In genomic region chr7:45720413-45721233, GRCm38 (mm10) we compare ENCODE assay signal across 7 mouse cellular contexts. TPM values are rescaled to one million over a fixed set of nuclear protein-coding genes. Genes with fewer than 3 reads are reported as not detected.
DNase-seq lines count a peak whose midpoint lies in the region; ATAC-seq and TF ChIP-seq lines count a peak whose summit lies in the region.

Gene Fam83e, plus strand, starts transcription at chr7:45721212.

- no peaks in the 10 kb centered on the region for H3K27me3 ChIP-seq in kidney, postnatal 0 days (ENCODE audit: insufficient read depth, low read length)
- no peaks in the 10 kb centered on the region for H3K27me3 ChIP-seq in MEL (ENCODE audit: control insufficient read depth in 1 of 2, insufficient read depth in 2 of 2, low read length in 2 of 2)
- H3K27me3 ChIP-seq in embryonic facial prominence, embryonic 14.5 days (replicated peaks; ENCODE audit: control insufficient read depth, insufficient read depth, low read length) = no peaks in the 10 kb centered on the region
- H3K27me3 ChIP-seq in lung, embryonic 14.5 days (ENCODE audit: insufficient read depth, low read length) = no peaks in the 10 kb centered on the region

- TF ChIP-seq EP300 in MEL (IDR thresholded peaks at IDR 0.05; ENCODE audit: low read depth in 1 of 2, low read length in 2 of 2) = no peak

- WGBS in kidney, postnatal 0 days = 75% methylated on average over 14 of the region's 14 CpGs
- WGBS in embryonic facial prominence, embryonic 14.5 days = 70% methylated on average over 11 of the region's 14 CpGs
- 79% methylated on average over 14 of the region's 14 CpGs for WGBS in lung, embryonic 14.5 days

- peak in 1 of 2 experiments; percentile 54; a peak in 1 of 4 replicates for TF ChIP-seq POLR2A in MEL (IDR thresholded peaks at IDR 0.05; ENCODE audit: control insufficient read depth in 1 of 2, insufficient read depth in 1 of 2, low read depth in 1 of 2, low read length in 2 of 2, poor library complexity in 1 of 2)

- H3K27ac ChIP-seq in kidney, postnatal 0 days = no peak within 1 kb of the TSS
- H3K27ac ChIP-seq in MEL (ENCODE audit: control insufficient read depth, low read depth, low read length) = no peak within 1 kb of the TSS
- H3K27ac ChIP-seq in embryonic facial prominence, embryonic 14.5 days (replicated peaks; ENCODE audit: low read depth, low read length) = no peak within 1 kb of the TSS; the same call in 1 of the 2 replicates
- H3K27ac ChIP-seq in lung, embryonic 14.5 days (ENCODE audit: low read depth) = 0 out of 2 replicates have a peak within 1 kb of the TSS, but pooled peaks have one; percentile 36

- H3K9me3 ChIP-seq in kidney, postnatal 0 days (replicated peaks; ENCODE audit: low read length) = no peaks in the 10 kb centered on the region
- H3K9me3 ChIP-seq in MEL (replicated peaks; ENCODE audit: insufficient read depth, low read length) = no peaks in the 10 kb centered on the region
- H3K9me3 ChIP-seq in embryonic facial prominence, embryonic 14.5 days (ENCODE audit: control insufficient read depth, low read length) = no peaks in the 10 kb centered on the region
- no peaks in the 10 kb centered on the region for H3K9me3 ChIP-seq in lung, embryonic 14.5 days (ENCODE audit: low read depth, low read length)

- 0 out of 2 replicates have a peak within 1 kb of the TSS, but pooled peaks have one; percentile 86 for H3K4me2 ChIP-seq in kidney, postnatal 0 days (ENCODE audit: low read length)
- peak within 1 kb of the TSS; percentile 77; the same call in 1 of the 2 replicates for H3K4me2 ChIP-seq in embryonic facial prominence, embryonic 14.5 days (ENCODE audit: low read depth, low read length)
- peak within 1 kb of the TSS; percentile 99; the same call in 1 of the 2 replicates for H3K4me2 ChIP-seq in lung, embryonic 14.5 days

- H3K4me3 ChIP-seq in kidney, postnatal 0 days (replicated peaks; ENCODE audit: low read depth, low read length) = no peak within 1 kb of the TSS
- H3K4me3 ChIP-seq in MEL (ENCODE audit: control insufficient read depth in 1 of 2, insufficient read depth in 1 of 2, low read depth in 2 of 2, low read length in 2 of 2) = peak within 1 kb of the TSS in 1 of 2 experiments; percentile 69; a peak in 2 of 4 replicates
- H3K4me3 ChIP-seq in embryonic facial prominence, embryonic 14.5 days (ENCODE audit: low read depth, low read length) = no peak within 1 kb of the TSS
- H3K4me3 ChIP-seq in lung, embryonic 14.5 days (ENCODE audit: low read depth, low read length) = no peak within 1 kb of the TSS

- H3K36me3 ChIP-seq in kidney, postnatal 0 days (ENCODE audit: insufficient read depth, low read length) = peaks cover 35% of the 10 kb centered on the region; the same call in 1 of the 2 replicates
- H3K36me3 ChIP-seq in MEL (ENCODE audit: control insufficient read depth in 1 of 2, insufficient read depth in 2 of 2, low read length in 2 of 2) = peaks cover 2% of the 10 kb centered on the region in 2 experiments; a peak in 3 of 4 replicates
- peaks cover 64% of the 10 kb centered on the region for H3K36me3 ChIP-seq in embryonic facial prominence, embryonic 14.5 days (ENCODE audit: control insufficient read depth, insufficient read depth, low read length)
- peaks cover 70% of the 10 kb centered on the region for H3K36me3 ChIP-seq in lung, embryonic 14.5 days (ENCODE audit: insufficient read depth)

- TF ChIP-seq RAD21 in MEL (IDR thresholded peaks at IDR 0.05; ENCODE audit: low read depth, low read length) = no peak

- 0 out of 2 replicates have a peak within 1 kb of the TSS, but pooled peaks have one; percentile 27 for H3K9ac ChIP-seq in kidney, postnatal 0 days (ENCODE audit: low read depth, low read length)
- H3K9ac ChIP-seq in MEL (ENCODE audit: control insufficient read depth, low read depth, low read length, poor library complexity, severe bottlenecking) = peak within 1 kb of the TSS; percentile 87; the same call in 1 of the 2 replicates
- H3K9ac ChIP-seq in embryonic facial prominence, embryonic 14.5 days (ENCODE audit: low read depth, low read length) = peak within 1 kb of the TSS; percentile 19; the same call in 1 of the 2 replicates
- 0 out of 2 replicates have a peak within 1 kb of the TSS, but pooled peaks have one; percentile 3 for H3K9ac ChIP-seq in lung, embryonic 14.5 days

- H3K79me2 ChIP-seq in MEL (ENCODE audit: control insufficient read depth, insufficient read depth, low read length, poor library complexity) = peaks cover 40% of the 10 kb centered on the region

- peak; percentile 38; the same call in 1 of the 2 replicates for TF ChIP-seq CTCF in kidney, postnatal 0 days (IDR thresholded peaks at IDR 0.05; ENCODE audit: low read depth)
- TF ChIP-seq CTCF in MEL (IDR thresholded peaks at IDR 0.05 in 2 of 3, conservative IDR thresholded peaks at IDR 0.05 in 1 of 3; ENCODE audit: control insufficient read depth in 1 of 3, insufficient read depth in 1 of 3, low read depth in 2 of 3, low read length in 3 of 3, poor library complexity in 1 of 3, severe bottlenecking in 1 of 3) = peak in 2 of 3 experiments; percentile 4 to 23; a peak in 3 of 6 replicates
- TF ChIP-seq CTCF in lung, embryonic 14.5 days (IDR thresholded peaks at IDR 0.05; ENCODE audit: low read depth) = peak; percentile 40

- peaks cover 19% of the 10 kb centered on the region for H3K4me1 ChIP-seq in kidney, postnatal 0 days (replicated peaks; ENCODE audit: insufficient read depth, low read length)
- peaks cover 0 to 3% of the 10 kb centered on the region in 2 experiments; a peak in 1 of 4 replicates for H3K4me1 ChIP-seq in MEL (ENCODE audit: control insufficient read depth in 1 of 2, insufficient read depth in 2 of 2, low read length in 2 of 2)
- H3K4me1 ChIP-seq in embryonic facial prominence, embryonic 14.5 days (ENCODE audit: control insufficient read depth, insufficient read depth, low read length) = peaks cover 13% of the 10 kb centered on the region
- peaks cover 11% of the 10 kb centered on the region; the same call in 1 of the 2 replicates for H3K4me1 ChIP-seq in lung, embryonic 14.5 days (ENCODE audit: insufficient read depth)

- no peak for DNase-seq in kidney, postnatal 0 days (ENCODE audit: low spot score)
- no peak for DNase-seq in kidney, postnatal 10 days
- DNase-seq in MEL (ENCODE audit: low read depth, low spot score) = peak; percentile 46
- peak; percentile 51 for DNase-seq in embryonic facial prominence, embryonic 14.5 days (ENCODE audit: low spot score)
- no peak for DNase-seq in lung, embryonic 14.5 days
- DNase-seq in layer of hippocampus, adult 9-11 months = no peak

- ATAC-seq in kidney, postnatal 0 days (replicated peaks; ENCODE audit: low FRiP score, low read depth) = 0 out of 2 replicates have a peak, but pooled peaks have one; percentile 5
- peak; percentile 32; the same call in 1 of the 2 replicates for ATAC-seq in embryonic facial prominence, embryonic 14.5 days (ENCODE audit: low read depth)
- no peak for ATAC-seq in lung, embryonic 14.5 days (ENCODE audit: insufficient read depth)
- no peak for ATAC-seq in erythroid progenitor cell, adult 5-6 weeks (replicated peaks; ENCODE audit: low FRiP score, poor library complexity, severe bottlenecking)

TF ChIP-seq in MEL, 35 proteins besides CTCF, POLR2A, EP300 and RAD21:
- TF ChIP-seq ELF1 (IDR thresholded peaks at IDR 0.05; ENCODE audit: low read depth, low read length) (no peak), MAFK (IDR thresholded peaks at IDR 0.05; ENCODE audit: borderline replicate concordance, low read depth, low read length) (no peak), ZNF384 (IDR thresholded peaks at IDR 0.05; ENCODE audit: low read depth, low read length) (no peak), UBTF (IDR thresholded peaks at IDR 0.05; ENCODE audit: borderline replicate concordance, insufficient read depth, low read depth, low read length) (no peak)
TF ChIP-seq in MEL: peak in this region for 0.

RNA-seq across cellular contexts. Expression of gene Fam83e, which starts in this region (rescaled TPM):
- polyA plus RNA-seq in kidney, postnatal 0 days (2015; fragmentation: Nextera tagmentation; extraction: Ambion mirVana) = 0.23 and 0.28 TPM in 2 replicates
- 0.95 and 1.0 TPM in 2 replicates for total RNA-seq in MEL (2012; rRNA removed)
- under 1 TPM in 1 of 2 experiments, not detected in 1; 0.43 TPM for polyA plus RNA-seq in MEL (2012; ENCODE audit: insufficient read depth in 1 of 2, insufficient read length in 2 of 2, low read depth in 1 of 2, low replicate concordance in 2 of 2, missing spikeins in 1 of 2)
- polyA plus RNA-seq in embryonic facial prominence, embryonic 14.5 days (2014; fragmentation: Nextera tagmentation; extraction: Ambion mirVana) = 0.36 and 0.39 TPM in 2 replicates
- 0.92 and 1.1 TPM in 2 replicates for polyA plus RNA-seq in lung, embryonic 14.5 days (2014; fragmentation: Nextera tagmentation; extraction: Ambion mirVana)
- total RNA-seq in erythroid progenitor cell, adult 5-6 weeks (2015; ENCODE audit: low replicate concordance) = not detected in 2 replicates
- not detected in 2 replicates for total RNA-seq in erythroid progenitor cell, adult 5-6 weeks (2017; ENCODE audit: low replicate concordance)

Comparison
In these comparisons a context has a peak if more than half of its experiments do, and no peak if none do; other contexts are left out.
1. Peak in ATAC-seq, H3K9ac ChIP-seq and H3K4me2 ChIP-seq in kidney, postnatal 0 days; RNA of the gene not detected or under 1 TPM.
2. Peak in DNase-seq, ATAC-seq, H3K9ac ChIP-seq and H3K4me2 ChIP-seq in embryonic facial prominence, embryonic 14.5 days; RNA of the gene not detected or under 1 TPM.
3. H3K9ac ChIP-seq: peak in every context shown above with its lines; median percentile 87 in MEL; 27 in kidney, postnatal 0 days; 19 in embryonic facial prominence, embryonic 14.5 days; 3 in lung, embryonic 14.5 days.